Mouse (Mus musculus) layer of hippocampus, adult 9-10 months (tissue): ENCODE measurements at regions not wholly inside any gene's neighbourhood (a gene's known extent, or its start where the extent isn't known, plus 50 kb on each side); places are given as distances from the start of the nearest gene placed in this dataset.
"Not testable (repeated sequence)": the region's sequence is repeated elsewhere in the genome, so short reads cannot be mapped to it uniquely, and the experiment has no call there.

Experiments used
- DNase-seq: peaks from one replicate; pipeline ENCODE4 v3.0.0; 2022; ENCODE audit warnings: low spot score

DNA sequence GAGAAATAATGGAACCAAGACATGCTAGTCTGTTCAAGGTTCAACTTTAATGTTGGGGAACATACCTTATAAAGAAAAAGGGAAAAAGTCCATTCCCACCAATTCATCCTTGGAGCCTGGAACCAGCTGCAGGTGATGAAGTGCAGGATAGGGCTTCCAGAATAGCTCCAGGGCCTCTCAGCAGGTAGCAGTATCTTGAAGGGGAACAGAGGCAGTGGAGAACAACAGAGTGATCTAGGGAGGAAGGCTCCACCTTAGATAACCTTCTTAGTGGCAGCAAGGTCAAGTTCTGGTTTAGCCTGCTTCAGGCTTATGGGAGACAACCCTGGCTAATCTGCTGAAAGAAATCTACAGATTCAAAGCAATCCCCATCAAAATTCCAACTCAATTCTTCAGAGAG is 161.8 kb upstream of the Ngly1 start:
- DNase-seq = not testable (repeated sequence)

DNA sequence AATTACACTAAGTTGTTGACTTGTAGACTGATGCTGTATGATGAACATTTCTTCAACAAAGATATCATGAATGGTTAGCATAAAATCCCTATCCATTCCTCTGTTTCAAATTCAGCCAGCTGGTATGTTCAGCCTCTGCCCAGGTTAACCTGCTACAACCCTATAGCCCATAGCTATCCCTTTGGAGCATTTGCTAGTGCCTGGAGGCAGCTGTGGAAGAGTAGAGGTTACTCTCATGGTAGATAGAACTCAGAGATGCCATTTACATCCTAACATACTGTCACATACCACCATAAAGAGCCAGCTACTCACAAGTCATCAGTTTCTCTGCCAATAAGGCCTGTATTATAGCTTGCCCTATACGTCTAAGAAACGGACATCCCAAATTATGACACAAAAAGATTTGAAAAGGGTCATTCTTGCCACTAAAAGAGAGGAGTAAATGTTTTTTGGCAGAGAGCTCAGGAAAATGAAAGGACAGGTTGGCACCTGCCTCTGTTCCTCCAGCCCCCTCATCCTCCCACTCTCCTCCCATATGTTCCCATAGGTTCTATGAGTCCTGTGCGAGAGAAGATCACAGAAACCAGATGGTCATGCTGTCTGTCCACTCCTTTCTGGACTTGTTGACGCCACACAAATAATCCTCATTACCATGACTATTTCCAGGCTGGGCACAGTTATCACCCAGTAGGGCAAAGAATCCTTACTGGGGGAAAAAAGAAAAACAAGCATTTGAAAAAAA is 156.5 kb upstream of the Ngly1 start:
- DNase-seq = no peak

DNA sequence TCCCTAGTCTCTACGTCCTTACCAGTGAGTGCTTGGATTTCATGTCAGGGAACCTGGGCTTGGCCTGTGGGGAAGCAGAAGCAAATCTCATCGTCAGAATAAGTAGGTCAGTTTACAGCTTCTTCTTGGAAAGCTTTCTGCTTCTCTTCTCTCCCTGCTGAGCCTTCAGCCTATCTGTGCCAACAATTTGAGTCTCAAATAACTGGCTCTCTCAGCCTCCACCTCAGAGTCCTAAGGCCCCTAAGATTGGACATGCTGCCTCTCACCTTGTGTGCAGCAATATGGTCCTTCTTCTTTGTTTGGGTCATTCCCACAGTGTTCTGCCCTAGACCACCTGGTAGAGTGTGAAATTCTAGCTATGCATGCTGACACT is 156.0 kb upstream of the Ngly1 start:
- no peak for DNase-seq

DNA sequence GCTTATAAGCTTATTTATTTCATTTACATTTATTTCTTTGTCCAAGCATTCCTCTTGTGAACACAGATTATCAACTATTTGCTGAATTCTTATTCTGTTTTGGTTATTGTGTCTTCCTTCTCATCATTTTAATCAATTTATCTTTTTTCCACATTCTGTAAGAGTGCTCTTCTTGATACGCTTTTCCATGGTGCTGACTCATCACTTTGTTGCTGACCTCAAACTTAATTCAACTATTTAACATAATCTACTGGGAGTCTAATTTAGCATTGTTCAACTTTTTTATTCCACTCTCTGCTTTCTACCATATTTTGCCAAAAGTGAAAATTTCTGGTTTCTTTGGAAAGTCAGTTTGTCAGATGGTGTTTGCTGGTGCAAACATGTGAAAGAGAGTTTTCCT is 139.7 kb upstream of the Ngly1 start:
- DNase-seq = no peak

DNA sequence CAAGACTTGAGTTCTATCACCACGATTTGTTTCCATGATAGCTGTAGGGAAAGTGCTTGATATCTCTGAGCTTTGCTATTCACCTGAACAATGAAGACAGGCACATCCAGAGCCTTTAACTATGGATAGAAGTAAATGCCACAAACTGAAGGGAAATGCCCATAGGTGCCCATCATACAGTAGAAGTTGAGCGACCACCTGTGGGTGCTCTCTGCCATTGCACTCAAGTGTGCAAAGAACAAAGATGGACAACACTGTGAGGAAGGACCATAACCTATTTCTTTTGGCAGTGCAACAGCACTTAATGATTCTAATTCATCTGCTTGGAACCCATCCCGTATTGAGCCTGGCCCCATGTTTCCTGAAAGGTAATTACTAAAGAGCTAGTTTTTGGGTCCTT is 116.4 kb upstream of the Ngly1 start:
- DNase-seq = no peak

DNA sequence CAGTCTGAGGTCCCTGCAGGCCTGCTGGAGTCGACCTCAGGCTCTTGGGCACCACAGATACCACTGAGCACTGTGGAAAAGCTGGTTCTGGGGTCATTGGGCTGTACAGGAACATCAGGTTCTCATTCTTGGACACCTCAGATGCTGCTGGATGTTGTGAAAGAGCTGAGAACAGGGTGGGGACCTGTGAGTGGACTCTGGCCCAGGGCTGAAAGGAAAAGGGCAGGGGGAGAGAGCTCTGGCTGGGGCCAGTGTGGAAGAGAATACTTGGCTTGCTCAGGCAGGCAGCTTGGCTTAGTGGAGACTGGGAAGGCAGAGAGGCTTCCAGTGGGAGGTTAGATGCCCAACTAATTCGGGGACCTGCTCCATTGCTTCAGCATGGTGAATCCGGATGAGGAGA is 115.7 kb upstream of the Ngly1 start:
- DNase-seq = no peak

DNA sequence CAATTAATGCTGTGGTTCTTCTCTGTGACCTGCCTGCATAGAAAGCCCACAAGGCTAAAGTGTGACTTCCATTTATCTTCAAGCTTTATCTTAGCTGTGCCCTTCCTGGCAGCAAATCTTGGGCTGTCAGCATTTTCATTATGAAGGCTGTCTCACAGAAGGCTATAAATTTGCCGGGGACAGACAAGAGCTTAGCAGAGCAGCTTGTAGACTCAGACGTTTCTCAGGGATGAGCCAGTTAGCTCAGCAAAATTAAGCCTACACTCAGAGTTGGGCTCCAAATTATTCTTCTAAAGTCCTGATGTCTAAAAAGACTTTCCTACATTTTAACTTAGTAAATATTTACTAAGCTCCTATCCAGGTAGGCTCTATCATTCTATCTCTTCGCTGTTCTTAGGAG is 112.9 kb upstream of the Ngly1 start:
- no peak for DNase-seq

DNA sequence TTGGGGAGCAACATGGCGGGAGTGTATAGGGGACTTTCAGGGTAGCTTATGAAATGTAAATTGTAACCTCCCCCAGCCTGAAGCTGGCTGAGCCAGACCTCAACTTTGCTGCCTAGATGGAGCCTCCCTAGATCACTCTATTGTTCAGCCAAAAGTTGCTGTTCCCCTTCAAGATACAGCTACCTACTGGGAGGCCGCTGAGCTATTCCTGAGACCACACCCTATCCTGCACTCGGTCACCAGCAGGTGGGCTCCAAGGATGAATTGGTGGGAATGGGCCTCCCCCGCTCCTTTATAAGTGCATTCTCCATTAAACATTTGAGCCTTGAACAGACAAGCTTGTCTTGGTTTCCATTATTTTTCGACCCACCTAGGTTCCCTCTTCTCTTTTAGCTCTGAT is 104.8 kb upstream of the Ngly1 start:
- no peak for DNase-seq

DNA sequence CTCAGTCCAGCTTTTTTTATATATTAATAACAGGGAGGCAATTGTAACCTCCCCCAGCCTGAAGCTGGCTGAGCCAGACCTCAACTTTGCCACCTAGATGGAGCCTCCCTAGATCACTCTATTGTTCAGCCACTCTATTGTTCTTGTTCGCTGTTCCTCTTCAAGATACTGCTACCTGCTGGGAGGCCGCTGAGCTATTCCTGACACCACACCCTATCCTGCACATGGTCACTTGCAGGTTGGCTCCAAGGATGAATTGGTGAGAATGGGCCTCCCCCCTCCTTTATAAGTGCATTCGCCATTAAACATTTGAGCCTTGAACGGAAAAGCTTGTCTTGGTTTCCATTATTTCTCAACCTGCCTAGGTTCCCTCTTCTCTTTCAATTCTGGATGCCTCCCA is 102.3 kb upstream of the Ngly1 start:
- no peak for DNase-seq

DNA sequence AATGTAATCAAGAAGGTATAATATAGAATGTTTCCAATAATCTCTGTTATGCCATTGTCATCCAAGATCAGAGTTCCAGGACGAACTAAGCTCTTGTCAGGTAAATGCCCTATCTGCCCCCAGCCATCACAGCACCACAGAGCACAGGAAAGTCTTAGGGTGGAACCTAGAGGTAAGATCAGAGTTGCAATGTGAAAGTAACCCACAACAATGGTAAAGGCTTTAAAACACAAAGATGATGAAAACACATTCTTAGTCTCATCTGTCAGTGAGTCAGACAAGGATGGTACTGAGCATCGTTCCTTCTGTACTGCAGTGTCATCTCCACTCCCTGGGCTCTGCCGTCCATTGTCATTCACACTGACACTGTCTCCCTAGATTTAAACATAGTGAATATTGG is 97.3 kb upstream of the Ngly1 start:
- no peak for DNase-seq

DNA sequence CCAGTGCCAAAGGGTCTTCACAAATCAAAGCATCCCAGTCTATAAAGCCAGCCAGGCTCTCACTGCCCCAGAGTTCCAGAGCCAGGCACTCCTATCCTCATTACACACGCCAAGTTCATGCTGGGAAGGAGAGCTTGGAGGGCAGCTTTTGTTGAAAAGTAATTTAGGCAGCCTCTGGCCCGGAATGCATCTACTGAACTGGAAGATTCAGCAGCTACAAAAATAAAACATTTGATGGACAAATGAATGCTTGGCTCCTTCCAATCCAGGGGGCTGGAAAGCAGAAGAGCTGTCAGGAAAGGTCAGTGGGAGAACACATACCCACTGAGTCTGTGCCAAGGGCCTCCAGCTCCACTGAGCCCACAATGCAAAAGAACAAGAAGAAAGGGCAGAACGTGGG is 96.4 kb upstream of the Ngly1 start:
- DNase-seq = no peak

DNA sequence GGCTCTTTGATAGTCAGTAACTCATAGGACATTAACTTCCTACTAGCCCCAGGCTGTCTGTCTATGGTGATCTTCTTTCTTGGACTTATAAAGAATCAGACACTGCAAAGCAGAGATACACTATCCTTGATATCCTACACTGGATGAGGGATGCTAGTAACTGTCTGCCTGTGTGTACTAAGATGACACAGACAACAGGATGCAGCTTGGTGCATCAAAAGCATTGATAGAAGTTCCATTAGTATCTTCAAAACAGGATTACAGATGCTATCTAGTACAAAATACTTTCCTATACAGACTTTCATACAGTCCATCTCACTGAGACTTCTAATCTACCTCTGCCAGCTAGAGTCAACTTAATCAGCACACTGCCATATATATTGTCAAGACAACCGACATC is 94.0 kb upstream of the Ngly1 start:
- no peak for DNase-seq

DNA sequence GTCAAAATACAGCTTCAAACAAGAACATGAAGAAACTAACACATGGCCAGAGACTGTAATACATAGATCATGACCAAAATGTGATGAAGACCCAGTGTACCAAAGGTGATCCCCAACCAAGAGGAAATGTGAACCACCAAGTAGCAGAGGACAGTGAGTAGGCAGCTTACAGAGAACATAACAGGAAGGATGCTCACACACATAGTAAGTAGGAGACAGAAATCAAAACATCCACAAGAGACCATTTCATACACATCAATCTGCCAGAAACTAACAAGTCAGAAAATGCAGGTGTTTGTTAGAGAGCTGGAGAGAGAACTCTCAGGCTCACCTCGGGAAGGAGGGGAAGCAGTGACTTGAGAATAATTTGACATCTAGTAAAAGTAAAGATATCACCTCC is 78.9 kb upstream of the Ngly1 start:
- no peak for DNase-seq

DNA sequence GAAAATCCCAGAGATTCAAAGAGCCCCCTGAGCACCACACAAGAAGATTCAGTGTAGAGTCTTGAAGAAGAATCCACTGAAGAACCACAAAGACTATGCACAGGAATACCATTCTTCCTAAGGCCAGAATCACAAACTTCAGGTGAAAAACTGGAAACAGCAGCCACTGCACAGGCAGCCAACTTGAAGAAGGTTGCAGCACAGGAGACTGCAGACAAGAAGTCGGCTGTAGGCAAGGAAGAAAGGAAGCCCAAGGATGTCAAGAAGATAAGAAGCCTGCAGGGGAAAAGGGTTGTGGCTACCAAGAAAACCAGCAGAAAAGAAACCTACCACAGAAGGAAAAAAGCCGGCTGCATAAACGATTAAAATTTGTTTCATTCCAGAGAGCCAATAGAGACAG is 76.8 kb upstream of the Ngly1 start:
- DNase-seq = no peak

DNA sequence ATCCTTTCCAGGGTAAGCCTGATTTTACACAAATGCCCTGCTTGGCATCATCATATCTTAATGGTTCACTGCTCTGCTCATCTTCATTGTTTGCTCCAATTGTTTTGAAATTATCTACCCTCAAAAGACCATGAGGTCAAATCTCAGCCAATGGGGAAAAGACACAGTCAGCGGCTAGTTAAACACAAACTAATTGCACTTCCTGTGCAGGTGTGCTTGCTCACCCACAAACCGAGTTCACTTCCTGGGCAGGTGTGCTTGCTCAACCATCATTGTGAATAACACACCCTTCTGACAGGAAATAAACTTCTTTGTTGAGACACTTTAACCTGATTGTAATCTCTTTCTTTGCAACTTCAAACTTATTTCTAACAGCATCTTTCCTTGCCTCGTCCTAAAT is 75.8 kb upstream of the Ngly1 start:
- DNase-seq = no peak

DNA sequence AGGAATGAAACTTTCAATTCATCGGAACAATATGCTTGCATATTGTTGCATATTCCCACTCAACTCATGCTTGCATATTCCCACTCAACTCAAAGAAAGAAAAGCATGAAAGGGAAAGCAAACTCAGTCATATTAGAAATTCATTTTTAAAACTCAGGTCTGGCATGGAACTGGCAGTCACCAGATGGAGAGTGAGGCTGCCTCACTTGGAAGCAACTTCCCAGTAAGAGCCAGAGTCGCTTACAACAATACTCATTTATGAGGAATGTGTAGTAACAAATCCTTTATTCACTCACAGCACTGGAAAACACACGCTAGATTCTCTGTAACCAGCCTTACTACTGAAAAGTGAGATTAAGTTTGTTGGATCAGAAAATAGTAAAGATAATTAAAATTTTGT is 70.9 kb upstream of the Ngly1 start:
- DNase-seq = no peak

DNA sequence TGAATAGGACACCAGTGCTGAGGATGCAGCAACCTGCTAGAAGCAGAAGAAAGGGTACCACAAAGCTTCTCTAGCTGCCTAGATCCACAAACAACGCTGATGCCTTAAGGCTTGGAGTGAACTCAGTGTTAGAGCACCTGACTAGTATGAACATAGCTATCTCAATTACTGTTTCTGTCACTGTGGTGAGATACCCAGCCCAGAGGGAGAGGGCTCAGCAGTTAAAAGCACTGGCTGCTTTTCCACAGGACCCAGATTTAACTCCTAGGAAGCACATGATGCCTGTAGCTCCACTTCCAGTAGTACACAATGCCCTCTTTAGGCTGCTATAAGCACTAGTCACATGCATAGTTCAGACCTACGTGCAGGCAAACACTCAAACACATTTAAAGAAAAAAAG is 67.3 kb upstream of the Ngly1 start:
- DNase-seq = no peak

DNA sequence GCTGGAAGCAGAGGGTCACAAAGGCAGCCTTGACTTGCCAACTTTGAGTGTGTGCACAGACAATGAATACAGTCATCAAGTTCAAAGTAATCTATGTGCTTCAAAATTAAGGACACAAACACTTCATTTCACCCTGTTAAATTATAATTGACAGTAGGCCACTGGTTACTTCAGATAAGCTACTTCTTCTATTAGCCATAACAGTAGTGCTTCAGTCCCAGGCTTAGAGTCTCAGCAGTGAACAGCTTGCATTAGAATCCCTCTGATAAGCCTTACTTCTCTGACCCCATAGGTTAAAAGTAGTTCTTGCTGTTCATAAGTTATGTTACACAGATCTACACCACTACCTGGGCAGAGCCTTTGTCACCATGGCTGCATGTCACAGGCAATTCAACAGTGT is 63.8 kb upstream of the Ngly1 start:
- DNase-seq = no peak
